Mouse (Mus musculus): Measurements from ENCODE around the gene Gadl1.

- TF ChIP-seq CTCF (IDR thresholded peaks at IDR 0.05; ENCODE audit: borderline replicate concordance, extremely low read depth, insufficient read depth, insufficient read length) (no peak), POLR2A (IDR thresholded peaks at IDR 0.05; ENCODE audit: borderline replicate concordance, extremely low read depth, insufficient read depth, insufficient read length, poor library complexity, severe bottlenecking) (no peak)
These were observed 28.8 kb upstream of the Gadl1 start for GRCm38 (mm10) chr9:115880500-115880899.

All from brain, embryonic 14.5 days (tissue).